Mouse (Mus musculus) MEL (cell line): ENCODE data around the gene Olfr859. TPM values are rescaled to one million over a fixed set of nuclear protein-coding genes. Genes with fewer than 3 reads are reported as not detected.

Experiments
- DNase-seq: peaks from one replicate; pipeline ENCODE4 v3.0.0; 2011; ENCODE audit warnings: low read depth, low spot score
- H3K27ac ChIP-seq: 2 replicates; pipeline ENCODE4 v1.5.1; 2012; ENCODE audit warnings: low read depth, mild to moderate bottlenecking, control low read depth, low read length, moderate library complexity; ENCODE audit not compliant: control insufficient read depth
- H3K27me3 ChIP-seq, 2 experiments: fragments of 150-350 bp in 1 of 2; sonication (generic) in 1 of 2; 2 replicates each; pipeline ENCODE4 v1.6.1; 2012; ENCODE audit warnings: low read length in 2 of 2, mild to moderate bottlenecking in 2 of 2, improper control_type of control experiment in 1 of 2, moderate library complexity in 1 of 2; ENCODE audit not compliant: insufficient read depth in 2 of 2, control insufficient read depth in 1 of 2
- H3K36me3 ChIP-seq, 2 experiments: 2 replicates each; pipeline ENCODE4 v1.6.1; 2012 to 2014; ENCODE audit warnings: low read length in 2 of 2, improper control_type of control experiment in 1 of 2, inconsistent platforms in 1 of 2, mild to moderate bottlenecking in 1 of 2; ENCODE audit not compliant: insufficient read depth in 2 of 2, control insufficient read depth in 1 of 2
- H3K4me1 ChIP-seq, 2 experiments: fragments of 150-350 bp in 1 of 2; sonication (generic) in 1 of 2; 2 replicates each; pipeline ENCODE4 v1.6.1; 2012; ENCODE audit warnings: low read length in 2 of 2, improper control_type of control experiment in 1 of 2, mild to moderate bottlenecking in 1 of 2; ENCODE audit not compliant: insufficient read depth in 2 of 2, control insufficient read depth in 1 of 2
- H3K4me3 ChIP-seq, 2 experiments: fragments of 150-350 bp in 1 of 2; sonication (generic) in 1 of 2; 2 replicates each; pipeline ENCODE4 v1.5.1; 2012; ENCODE audit warnings: low read depth in 2 of 2, low read length in 2 of 2, mild to moderate bottlenecking in 2 of 2, moderate library complexity in 2 of 2, control low read depth in 1 of 2, improper control_type of control experiment in 1 of 2; ENCODE audit not compliant: control insufficient read depth in 1 of 2, insufficient read depth in 1 of 2
- H3K79me2 ChIP-seq: 2 replicates; pipeline ENCODE4 v1.6.1; 2012; ENCODE audit warnings: mild to moderate bottlenecking, low read length, moderate library complexity; ENCODE audit not compliant: control insufficient read depth, poor library complexity, insufficient read depth
- H3K9ac ChIP-seq: 2 replicates; pipeline ENCODE4 v1.6.1; 2012; ENCODE audit warnings: low read depth, mild to moderate bottlenecking, control low read depth, low read length, moderate library complexity; ENCODE audit not compliant: control insufficient read depth, poor library complexity, severe bottlenecking
- H3K9me3 ChIP-seq: fragments of 150-350 bp; sonication (generic); replicated peaks from 2 replicates; pipeline ENCODE4 v1.6.1; 2012; ENCODE audit warnings: mild to moderate bottlenecking, low read length, improper control_type of control experiment, moderate library complexity; ENCODE audit not compliant: insufficient read depth
- BHLHE40 ChIP-seq: IDR thresholded peaks from 2 replicates; pipeline ENCODE4 v1.6.1; 2012; ENCODE audit warnings: low read depth, mild to moderate bottlenecking, inconsistent platforms, low read length, improper control_type of control experiment, borderline replicate concordance
- CTCF ChIP-seq, 3 experiments: IDR thresholded peaks in 2 of 3; conservative IDR thresholded peaks in 1 of 3; 2 replicates each; pipeline ENCODE4 v1.5.1; 2011 to 2012; ENCODE audit warnings: low read length in 3 of 3, low read depth in 2 of 3, mild to moderate bottlenecking in 2 of 3, improper control_type of control experiment in 1 of 3, inconsistent platforms in 1 of 3, mixed read lengths in 1 of 3, moderate library complexity in 1 of 3; ENCODE audit not compliant: control insufficient read depth in 1 of 3, insufficient read depth in 1 of 3, poor library complexity in 1 of 3, severe bottlenecking in 1 of 3
- ELF1 ChIP-seq: IDR thresholded peaks from 2 replicates; pipeline ENCODE4 v1.6.1; 2014; ENCODE audit warnings: low read depth, mild to moderate bottlenecking, inconsistent platforms, low read length, improper control_type of control experiment, moderate library complexity
- EP300 ChIP-seq, 2 experiments: IDR thresholded peaks; 2 replicates each; pipeline ENCODE4 v1.6.1; 2011; ENCODE audit warnings: improper control_type of control experiment in 2 of 2, low read length in 2 of 2, low read depth in 1 of 2, mild to moderate bottlenecking in 1 of 2
- MAX ChIP-seq: IDR thresholded peaks from 2 replicates; pipeline ENCODE4 v1.6.1; 2011; ENCODE audit warnings: low read length, improper control_type of control experiment
- MAZ ChIP-seq: IDR thresholded peaks from 2 replicates; pipeline ENCODE4 v1.6.1; 2012; ENCODE audit warnings: low read depth, mild to moderate bottlenecking, inconsistent platforms, low read length, improper control_type of control experiment
- MEF2A ChIP-seq: IDR thresholded peaks from 2 replicates; pipeline ENCODE4 v1.6.1; 2014; ENCODE audit warnings: low read depth, mild to moderate bottlenecking, inconsistent platforms, low read length, improper control_type of control experiment; ENCODE audit not compliant: poor library complexity, insufficient replicate concordance, severe bottlenecking; ENCODE audit errors: extremely low read depth
- MXI1 ChIP-seq: IDR thresholded peaks from 2 replicates; pipeline ENCODE4 v1.6.1; 2011; ENCODE audit warnings: mild to moderate bottlenecking, low read depth, low read length, improper control_type of control experiment
- MYC ChIP-seq: IDR thresholded peaks from 2 replicates; pipeline ENCODE4 v1.6.1; 2011; ENCODE audit warnings: low read depth, mild to moderate bottlenecking, low read length, improper control_type of control experiment, moderate library complexity
- NRF1 ChIP-seq: IDR thresholded peaks from 2 replicates; pipeline ENCODE4 v1.6.1; 2014; ENCODE audit warnings: low read depth, mild to moderate bottlenecking, inconsistent platforms, low read length, improper control_type of control experiment, moderate library complexity; ENCODE audit not compliant: poor library complexity, insufficient read depth, severe bottlenecking
- POLR2AphosphoS5 ChIP-seq: IDR thresholded peaks from 2 replicates; pipeline ENCODE4 v1.6.1; 2012; ENCODE audit warnings: low read depth, borderline replicate concordance, mild to moderate bottlenecking, inconsistent platforms, low read length, moderate library complexity, mixed read lengths
- RAD21 ChIP-seq: IDR thresholded peaks from 2 replicates; pipeline ENCODE4 v1.6.1; 2011; ENCODE audit warnings: mild to moderate bottlenecking, low read depth, low read length, improper control_type of control experiment
- SIN3A ChIP-seq: IDR thresholded peaks from 2 replicates; pipeline ENCODE4 v1.6.1; 2012; ENCODE audit warnings: low read length, improper control_type of control experiment, inconsistent platforms
- SMC3 ChIP-seq: IDR thresholded peaks from 2 replicates; pipeline ENCODE4 v1.6.1; 2011; ENCODE audit warnings: low read depth, low read length, improper control_type of control experiment
- TBP ChIP-seq: IDR thresholded peaks from 2 replicates; pipeline ENCODE4 v1.8.0; 2011; ENCODE audit warnings: low read depth, low read length, improper control_type of control experiment
- UBTF ChIP-seq: IDR thresholded peaks from 2 replicates; pipeline ENCODE4 v1.6.1; 2012; ENCODE audit warnings: low read depth, mild to moderate bottlenecking, inconsistent platforms, low read length, improper control_type of control experiment, moderate library complexity, borderline replicate concordance; ENCODE audit not compliant: insufficient read depth
- USF1 ChIP-seq: IDR thresholded peaks from 2 replicates; pipeline ENCODE4 v1.6.1; 2014; ENCODE audit warnings: low read depth, mild to moderate bottlenecking, inconsistent platforms, low read length, improper control_type of control experiment, moderate library complexity
- ZKSCAN1 ChIP-seq: IDR thresholded peaks from 2 replicates; pipeline ENCODE4 v1.6.1; 2012; ENCODE audit warnings: low read depth, mild to moderate bottlenecking, inconsistent platforms, low read length, improper control_type of control experiment, moderate library complexity
- ZNF384 ChIP-seq: IDR thresholded peaks from 2 replicates; pipeline ENCODE4 v1.6.1; 2012; ENCODE audit warnings: low read depth, mild to moderate bottlenecking, inconsistent platforms, low read length, improper control_type of control experiment
- polyA plus RNA-seq, 2 experiments: library from polyadenylated mRNA; stranded (reverse) in 1 of 2; unstranded in 1 of 2; fragments of >175 nt in 1 of 2; fragments of >200 nt in 1 of 2; gene quantifications; 2 replicates each; pipeline versions ENCODE4 v1.2.1 to v1.2.4; 2012; ENCODE audit warnings: low replicate concordance in 2 of 2, low read depth in 1 of 2; ENCODE audit not compliant: insufficient read length in 2 of 2, insufficient read depth in 1 of 2, missing spikeins in 1 of 2
- total RNA-seq: library from RNA; depleted of rRNA; stranded (reverse); fragments of 300-350 nt; gene quantifications from 2 replicates; pipeline ENCODE4 v1.2.3, GENCODE M21; 2012; rRNA removed

Olfr859 gene
- total and polyA plus RNA-seq, 3 experiments, result under 0.01 TPM; not detected in 2

DNA sequence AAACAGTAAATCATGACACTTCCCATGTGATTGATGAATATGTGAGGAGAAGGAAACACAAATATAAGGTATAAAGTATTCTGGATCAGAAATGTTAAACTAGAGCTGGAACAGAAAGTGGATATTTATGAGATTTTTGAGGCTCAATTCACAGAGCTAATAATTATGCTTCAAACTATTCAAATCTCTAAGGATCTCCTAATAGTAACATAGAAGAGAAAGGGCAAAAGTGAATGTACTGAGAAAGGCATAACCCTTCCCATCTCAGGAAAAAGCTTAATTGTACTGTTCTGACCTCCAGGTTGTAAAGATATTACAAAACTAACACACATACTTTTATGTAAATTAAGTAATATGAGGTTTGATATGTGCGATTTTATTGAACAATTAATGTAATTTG, 44.9 kb downstream of the Olfr859 start, which contains the start of gene Olfr860:
Olfr860 (minus strand) TSS at position 101 of the 400 bp plus-strand sequence.
- TF ChIP-seq MEF2A, result no peak
- no peak for TF ChIP-seq NRF1
- TF ChIP-seq BHLHE40, result no peak
- TF ChIP-seq TBP, result no peak
- TF ChIP-seq MYC, result no peak
- no peak for TF ChIP-seq RAD21
- TF ChIP-seq SIN3A, result no peak
- TF ChIP-seq UBTF, result no peak
- no peak for TF ChIP-seq ZNF384
- TF ChIP-seq CTCF (IDR thresholded peaks at IDR 0.05 in 2 of 3, conservative IDR thresholded peaks at IDR 0.05 in 1 of 3; ENCODE audit: control insufficient read depth in 1 of 3, insufficient read depth in 1 of 3, low read depth in 2 of 3, low read length in 3 of 3, poor library complexity in 1 of 3, severe bottlenecking in 1 of 3), result no peak
- no peak for TF ChIP-seq MXI1
- no peak for TF ChIP-seq MAZ
- no peak for TF ChIP-seq POLR2AphosphoS5
- TF ChIP-seq ZKSCAN1, result no peak
- TF ChIP-seq EP300 (IDR thresholded peaks at IDR 0.05; ENCODE audit: low read depth in 1 of 2, low read length in 2 of 2), result no peak
- no peak for TF ChIP-seq ELF1
- no peak for TF ChIP-seq MAX
- TF ChIP-seq USF1, result no peak
- TF ChIP-seq SMC3, result no peak
- Histone ChIP-seq H3K4me1 (no peaks in the 10 kb centered on the region), H3K27ac (no peak within 1 kb of the TSS), H3K27me3 (no peaks in the 10 kb centered on the region), H3K36me3 (no peaks in the 10 kb centered on the region), H3K4me3 (no peak within 1 kb of the TSS), H3K9ac (no peak within 1 kb of the TSS), H3K9me3 (no peaks in the 10 kb centered on the region), H3K79me2 (no peaks in the 10 kb centered on the region)
- no peak for DNase-seq

Other genes starting within 250 kb of the Olfr859 start
- not detected in 2 replicates for gene Olfr854, start 237.5 kb upstream of the Olfr859 start, total RNA-seq
- gene Olfr854, start 237.5 kb upstream of the Olfr859 start, polyA plus RNA-seq, result not detected
- gene Olfr855, start 222.3 kb upstream of the Olfr859 start, total RNA-seq, result not detected in 2 replicates
- not detected for gene Olfr855, start 222.3 kb upstream of the Olfr859 start, polyA plus RNA-seq
- 60.7 and 67.9 TPM in 2 replicates for gene Zfp317, start 182.8 kb upstream of the Olfr859 start, total RNA-seq
- gene Zfp317, start 182.8 kb upstream of the Olfr859 start, polyA plus RNA-seq, result 10 to 100 TPM in 1 of 2 experiments, not detected in 1; 41.2 TPM
- not detected in 2 replicates for gene Olfr857, start 95.5 kb upstream of the Olfr859 start, total RNA-seq
- gene Olfr857, start 95.5 kb upstream of the Olfr859 start, polyA plus RNA-seq, result not detected
- gene Olfr58, start 24.6 kb upstream of the Olfr859 start, total RNA-seq, result not detected in 2 replicates
- under 1 TPM in 1 of 2 experiments, not detected in 1; 0.10 TPM for gene Olfr58, start 24.6 kb upstream of the Olfr859 start, polyA plus RNA-seq
- gene Olfr860, start 44.8 kb downstream of the Olfr859 start, total RNA-seq, result not detected in 2 replicates
- gene Olfr860, start 44.8 kb downstream of the Olfr859 start, polyA plus RNA-seq, result not detected
- not detected in 2 replicates for gene Olfr862, start 83.1 kb downstream of the Olfr859 start, total RNA-seq
- not detected for gene Olfr862, start 83.1 kb downstream of the Olfr859 start, polyA plus RNA-seq
- 0.26 and 0.39 TPM in 2 replicates for gene Olfr77, start 112.0 kb downstream of the Olfr859 start, total RNA-seq
- under 1 TPM in 1 of 2 experiments, not detected in 1; 0.03 TPM for gene Olfr77, start 112.0 kb downstream of the Olfr859 start, polyA plus RNA-seq
- not detected in 2 replicates for gene Olfr866, start 223.1 kb downstream of the Olfr859 start, total RNA-seq
- not detected for gene Olfr866, start 223.1 kb downstream of the Olfr859 start, polyA plus RNA-seq